Mouse (Mus musculus) kidney, adult 2 months (tissue): ENCODE measurements at regions not wholly inside any gene's neighbourhood (a gene's known extent, or its start where the extent isn't known, plus 50 kb on each side); places are given as distances from the start of the nearest gene placed in this dataset.

Experiments
- CTCF ChIP-seq: fragments of 200-500 bp; conservative IDR thresholded peaks from 2 replicates; pipeline ENCODE4 v1.5.1; 2011; ENCODE audit warnings: low read depth, mild to moderate bottlenecking, control low read depth, low read length, moderate library complexity, mixed read lengths; ENCODE audit not compliant: insufficient read depth, insufficient read length
- POLR2A ChIP-seq: fragments of 200-500 bp; IDR thresholded peaks from one replicate; pipeline ENCODE4 v1.6.1; 2011; ENCODE audit warnings: low read depth, low read length, control low read depth

DNA sequence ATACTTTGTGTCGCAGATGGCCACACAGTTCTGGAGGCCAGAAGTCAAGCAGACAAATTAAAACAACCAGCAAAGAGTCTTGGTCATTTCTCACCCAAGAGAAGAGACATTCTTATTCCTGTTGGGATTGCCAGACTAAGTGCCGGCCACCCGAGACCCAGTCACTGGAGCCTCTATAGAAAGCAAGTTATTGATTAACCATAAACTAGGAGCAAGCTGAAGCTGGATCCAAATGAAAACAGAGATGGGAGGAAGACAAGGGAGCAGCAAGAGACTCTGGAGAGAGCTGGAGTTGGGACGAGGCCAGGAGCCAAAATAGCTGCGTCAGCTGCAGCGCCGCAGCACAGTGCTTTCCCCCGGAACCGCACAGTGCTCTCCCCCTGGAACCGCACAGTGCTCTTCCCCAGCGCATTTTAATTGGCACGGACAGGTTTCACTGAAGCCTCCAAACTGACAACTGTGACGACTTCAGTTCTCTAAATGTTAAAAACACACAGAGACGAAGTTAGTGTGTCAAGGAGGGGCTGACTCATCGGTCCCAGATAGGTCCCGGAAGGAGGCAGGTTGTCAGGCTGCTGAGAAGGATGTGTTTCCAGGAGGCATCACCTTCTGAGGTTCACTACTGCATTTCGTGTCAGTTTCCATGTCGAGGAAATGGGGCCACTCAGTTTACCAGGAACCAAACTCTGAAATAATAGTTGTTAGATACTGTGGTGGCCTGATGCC, 350.6 kb upstream of the Trpc7 start:
- TF ChIP-seq CTCF (no peak), POLR2A (no peak)
